Mouse (Mus musculus) liver, embryonic 11.5 days (tissue): ENCODE data around the gene Nod1. TPM values are rescaled to one million over a fixed set of nuclear protein-coding genes. Genes with fewer than 3 reads are reported as not detected.

Source experiments
- ATAC-seq: fragments of 200-750 bp; cut with Nextera tagmentation; replicated peaks from 2 replicates; pipeline ENCODE4 v1.8.0; 2017; ENCODE audit warnings: moderate number of reproducible peaks, mild to moderate bottlenecking, moderate TSS enrichment, moderate library complexity; ENCODE audit not compliant: low FRiP score
- DNase-seq: peaks from one replicate; pipeline ENCODE4 v3.0.0-alpha.2; 2017; ENCODE audit warnings: low spot score
- H3K27ac ChIP-seq: fragments of 300-500 bp; sonication (generic); 2 replicates; pipeline ENCODE4 v1.5.1; 2014; ENCODE audit warnings: mild to moderate bottlenecking, low read depth, low read length, control low read depth
- H3K27me3 ChIP-seq: fragments of 300-500 bp; sonication (generic); replicated peaks from 2 replicates; pipeline ENCODE4 v1.6.1; 2014; ENCODE audit warnings: low read length, mixed read lengths; ENCODE audit not compliant: control insufficient read depth, insufficient read depth
- H3K36me3 ChIP-seq: fragments of 300-500 bp; sonication (generic); 2 replicates; pipeline ENCODE4 v1.6.1; 2014; ENCODE audit warnings: mild to moderate bottlenecking, low read length, moderate library complexity, mixed read lengths; ENCODE audit not compliant: control insufficient read depth, insufficient read depth
- H3K4me1 ChIP-seq: fragments of 300-500 bp; sonication (generic); replicated peaks from 2 replicates; pipeline ENCODE4 v1.6.1; 2014; ENCODE audit warnings: low read length, mixed read lengths; ENCODE audit not compliant: control insufficient read depth, insufficient read depth
- H3K4me2 ChIP-seq: fragments of 300-500 bp; sonication (generic); 2 replicates; pipeline ENCODE4 v1.6.1; 2014; ENCODE audit warnings: mild to moderate bottlenecking, control low read depth, moderate library complexity
- H3K4me3 ChIP-seq: fragments of 300-500 bp; sonication (generic); 2 replicates; pipeline ENCODE4 v1.5.1; 2014; ENCODE audit warnings: low read depth, low read length, control low read depth
- H3K9ac ChIP-seq: fragments of 300-500 bp; sonication (generic); 2 replicates; pipeline ENCODE4 v1.6.1; 2014; ENCODE audit warnings: low read depth, low read length, control low read depth
- H3K9me3 ChIP-seq: fragments of 300-500 bp; sonication (generic); 2 replicates; pipeline ENCODE4 v1.6.1; 2016; ENCODE audit warnings: low read length, inconsistent platforms, mixed read lengths; ENCODE audit not compliant: control insufficient read depth
- WGBS: fragments of 180-500 bp; shearing (Covaris S2); extraction: QIAGEN DNeasy Blood & Tissue Kit; methylation state at CpG from one replicate; pipeline ENCODE4 v1.1.7; 2014; 5-methylcytosine and 5-hydroxymethylcytosine counted together
- polyA plus RNA-seq: library from polyadenylated mRNA; unstranded; fragments of >200 nt; fragmentation: Nextera tagmentation; extraction: Ambion mirVana; gene quantifications from 2 replicates; pipeline ENCODE4 v1.2.1, GENCODE M21; 2014

The Nod1 gene
- polyA plus RNA-seq, 1 experiment from 2014 or later, result 2.9 TPM

- no peak overlapping the region for H3K27ac ChIP-seq
- H3K4me1 ChIP-seq, result no peaks in the 10 kb centered on the region
- H3K4me2 ChIP-seq, result no peak overlapping the region
- no peaks in the 10 kb centered on the region for H3K27me3 ChIP-seq
- H3K36me3 ChIP-seq, result no peaks in the 10 kb centered on the region
- H3K4me3 ChIP-seq, result no peak overlapping the region
- DNase-seq, result no peak
- no peak overlapping the region for H3K9ac ChIP-seq
- no peak for ATAC-seq
- 82% methylated on average over 10 of the region's 10 CpGs for WGBS
- no peaks in the 10 kb centered on the region for H3K9me3 ChIP-seq
Measured at GRCm38 (mm10) chr6:54906053-54907040, 66.1 kb downstream of the Nod1 start.

- no peaks in the 10 kb centered on the region for H3K9me3 ChIP-seq
- no peak overlapping the region for H3K4me3 ChIP-seq
- H3K9ac ChIP-seq, result no peak overlapping the region
- H3K27ac ChIP-seq, result no peak overlapping the region
- H3K27me3 ChIP-seq, result no peaks in the 10 kb centered on the region
- DNase-seq, result no peak
- no peaks in the 10 kb centered on the region for H3K4me1 ChIP-seq
- H3K36me3 ChIP-seq, result no peaks in the 10 kb centered on the region
- H3K4me2 ChIP-seq, result no peak overlapping the region
- 89% methylated on average over 2 of the region's 2 CpGs for WGBS
- ATAC-seq, result no peak
Measured at GRCm38 (mm10) chr6:54902547-54902946, 69.9 kb downstream of the Nod1 start.

- no peak for ATAC-seq
- Histone ChIP-seq H3K4me3 (no peak overlapping the region), H3K9ac (no peak overlapping the region), H3K4me2 (no peak overlapping the region), H3K9me3 (no peaks in the 10 kb centered on the region), H3K36me3 (no peaks in the 10 kb centered on the region), H3K4me1 (no peaks in the 10 kb centered on the region), H3K27ac (no peak overlapping the region), H3K27me3 (no peaks in the 10 kb centered on the region)
- 83% methylated on average over 2 of the region's 2 CpGs for WGBS
- DNase-seq, result no peak
Measured at GRCm38 (mm10) chr6:54900256-54900655, 72.2 kb downstream of the Nod1 start.

- no peak overlapping the region for H3K9ac ChIP-seq
- H3K27me3 ChIP-seq, result no peaks in the 10 kb centered on the region
- H3K27ac ChIP-seq, result no peak overlapping the region
- WGBS, result 86% methylated on average over 3 of the region's 3 CpGs
- no peaks in the 10 kb centered on the region for H3K9me3 ChIP-seq
- H3K4me1 ChIP-seq, result no peaks in the 10 kb centered on the region
- H3K36me3 ChIP-seq, result no peaks in the 10 kb centered on the region
- no peak overlapping the region for H3K4me3 ChIP-seq
- H3K4me2 ChIP-seq, result no peak overlapping the region
- no peak for DNase-seq
- ATAC-seq, result no peak
Measured at GRCm38 (mm10) chr6:54891384-54891783, 81.0 kb downstream of the Nod1 start.

GRCm38 (mm10) chr6:54890221-54890620 lies 82.2 kb downstream of the Nod1 start:
- WGBS, result 93% methylated on average over 9 of the region's 9 CpGs
- Histone ChIP-seq H3K27ac (no peak overlapping the region), H3K36me3 (no peaks in the 10 kb centered on the region), H3K4me3 (no peak overlapping the region), H3K9ac (no peak overlapping the region), H3K4me2 (no peak overlapping the region), H3K4me1 (no peaks in the 10 kb centered on the region), H3K27me3 (no peaks in the 10 kb centered on the region), H3K9me3 (no peaks in the 10 kb centered on the region)
- DNase-seq, result no peak
- ATAC-seq, result no peak

GRCm38 (mm10) chr6:54886195-54886594 lies 86.2 kb downstream of the Nod1 start:
- H3K4me3 ChIP-seq, result no peak overlapping the region
- WGBS, result 84% methylated on average over 7 of the region's 7 CpGs
- ATAC-seq, result no peak

GRCm38 (mm10) chr6:54883424-54883823 lies 89.0 kb downstream of the Nod1 start:
- no peaks in the 10 kb centered on the region for H3K36me3 ChIP-seq
- H3K9me3 ChIP-seq, result no peaks in the 10 kb centered on the region
- H3K4me1 ChIP-seq, result no peaks in the 10 kb centered on the region
- ATAC-seq (no peak), DNase-seq (no peak)
- 79% methylated on average over 2 of the region's 2 CpGs for WGBS
- H3K27me3 ChIP-seq, result no peaks in the 10 kb centered on the region
- H3K4me3 ChIP-seq, result no peak overlapping the region
- no peak overlapping the region for H3K27ac ChIP-seq
- H3K4me2 ChIP-seq, result no peak overlapping the region
- no peak overlapping the region for H3K9ac ChIP-seq

More at GRCm38 (mm10) chr6:54886195-54886594, 86.2 kb downstream of the Nod1 start:
- no peaks in the 10 kb centered on the region for H3K27me3 ChIP-seq
- H3K9me3 ChIP-seq, result no peaks in the 10 kb centered on the region
- no peak overlapping the region for H3K9ac ChIP-seq
- DNase-seq, result no peak
- no peak overlapping the region for H3K4me2 ChIP-seq
- no peaks in the 10 kb centered on the region for H3K36me3 ChIP-seq
- H3K27ac ChIP-seq, result no peak overlapping the region
- no peaks in the 10 kb centered on the region for H3K4me1 ChIP-seq

- 94% methylated on average over 4 of the region's 4 CpGs for whole genome bisulfite sequencing
- DNase-seq (no peak), ATAC-seq (no peak)
- Histone ChIP-seq H3K9ac (no peak overlapping the region), H3K27me3 (no peaks in the 10 kb centered on the region), H3K4me3 (no peak overlapping the region), H3K4me2 (no peak overlapping the region), H3K27ac (no peak overlapping the region), H3K36me3 (no peaks in the 10 kb centered on the region), H3K4me1 (peaks cover 6% of the 10 kb centered on the region), H3K9me3 (no peaks in the 10 kb centered on the region)
Measured at GRCm38 (mm10) chr6:54880086-54880485, 92.3 kb downstream of the Nod1 start.

- no peak overlapping the region for H3K27ac ChIP-seq
- H3K4me2 ChIP-seq, result no peak overlapping the region
- no peak overlapping the region for H3K9ac ChIP-seq
- ATAC-seq, result no peak
- no peaks in the 10 kb centered on the region for H3K9me3 ChIP-seq
- no peaks in the 10 kb centered on the region for H3K27me3 ChIP-seq
- no peak overlapping the region for H3K4me3 ChIP-seq
- peaks cover 6% of the 10 kb centered on the region for H3K4me1 ChIP-seq
- no peaks in the 10 kb centered on the region for H3K36me3 ChIP-seq
- no peak for DNase-seq
Measured at GRCm38 (mm10) chr6:54878546-54878945, 93.9 kb downstream of the Nod1 start.
